Mouse (Mus musculus): ENCODE results near the gene Ndufs4.

- TF ChIP-seq CTCF (IDR thresholded peaks at IDR 0.05; ENCODE audit: borderline replicate concordance, insufficient read depth, low read depth, low read length) = no peak
- TF ChIP-seq POLR2A (IDR thresholded peaks at IDR 0.05; ENCODE audit: borderline replicate concordance, insufficient read depth, low read length) = no peak
These were observed 43.7 kb downstream of the Ndufs4 start for GRCm38 (mm10) chr13:114344220-114344973.
